Mouse (Mus musculus): Measurements from ENCODE around the gene Wdr61.
A peak's percentile ranks its signal among the peaks of the same experiment; 100 is the strongest.
"Not testable (repeated sequence)": the region's sequence is repeated elsewhere in the genome, so short reads cannot be mapped to it uniquely, and the experiment has no call there.

Wdr61 gene

GRCm38 (mm10) chr9:54722596-54722995 lies 11.7 kb downstream of the Wdr61 start:
- DNase-seq, result no peak

GRCm38 (mm10) chr9:54722156-54722555 lies 12.2 kb downstream of the Wdr61 start:
- no peak for DNase-seq

GRCm38 (mm10) chr9:54717527-54717926 lies 16.8 kb downstream of the Wdr61 start:
- peak; percentile 48 to 67 for DNase-seq

- no peak for DNase-seq
Observed at GRCm38 (mm10) chr9:54715776-54716175, 18.5 kb downstream of the Wdr61 start.

- no peak for DNase-seq
Observed at GRCm38 (mm10) chr9:54708085-54708484, 26.2 kb downstream of the Wdr61 start.

GRCm38 (mm10) chr9:54707288-54707999 lies 26.9 kb downstream of the Wdr61 start:
- no peak for DNase-seq

GRCm38 (mm10) chr9:54705561-54705960 lies 28.8 kb downstream of the Wdr61 start:
- DNase-seq, result no peak

GRCm38 (mm10) chr9:54704361-54704760 lies 30.0 kb downstream of the Wdr61 start:
- DNase-seq, result no peak

GRCm38 (mm10) chr9:54702581-54702980 lies 31.7 kb downstream of the Wdr61 start:
- no peak for DNase-seq

GRCm38 (mm10) chr9:54700746-54701145 lies 33.6 kb downstream of the Wdr61 start:
- no peak for DNase-seq

GRCm38 (mm10) chr9:54700174-54700475 lies 34.2 kb downstream of the Wdr61 start:
- peak; percentile 22 to 37 for DNase-seq

GRCm38 (mm10) chr9:54699345-54700173 lies 34.8 kb downstream of the Wdr61 start:
- DNase-seq, result peak; percentile 79 to 86

GRCm38 (mm10) chr9:54699087-54699344 lies 35.3 kb downstream of the Wdr61 start:
- no peak for DNase-seq

- DNase-seq, result no peak
Observed at GRCm38 (mm10) chr9:54698318-54699086, 35.8 kb downstream of the Wdr61 start, which contains the start of gene Dnaja4. Gene Dnaja4 (plus strand): TSS chr9:54698873.

- peak; percentile 19 to 20 for DNase-seq
Observed at GRCm38 (mm10) chr9:54691241-54691805, 43.0 kb downstream of the Wdr61 start.

- not testable (repeated sequence) for DNase-seq
Observed at GRCm38 (mm10) chr9:54690697-54691096, 43.6 kb downstream of the Wdr61 start.

- DNase-seq, result no peak
Observed at GRCm38 (mm10) chr9:54689446-54689845, 44.9 kb downstream of the Wdr61 start.

- no peak for DNase-seq
Observed at GRCm38 (mm10) chr9:54687246-54688236, 46.8 kb downstream of the Wdr61 start.

- DNase-seq, result no peak
Observed at GRCm38 (mm10) chr9:54683814-54684605, 50.3 kb downstream of the Wdr61 start.

GRCm38 (mm10) chr9:54682846-54683245 lies 51.5 kb downstream of the Wdr61 start:
- no peak for DNase-seq

GRCm38 (mm10) chr9:54676531-54676986 lies 57.8 kb downstream of the Wdr61 start:
- peak; percentile 61 to 67 for DNase-seq
